Mouse (Mus musculus): ENCODE measurements around the gene Kitl.

GRCm38 (mm10) chr10:100054006-100054405, 38.6 kb downstream of the Kitl start:
- TF ChIP-seq GATA1 (IDR thresholded peaks at IDR 0.05; ENCODE audit: low read length) = no peak
- no peak for TF ChIP-seq TAL1 (IDR thresholded peaks at IDR 0.05; ENCODE audit: low read length)
